Mouse (Mus musculus) CH12.LX (cell line): ENCODE measurements around the gene Mrpl58. TPM values are rescaled to one million over a fixed set of nuclear protein-coding genes. Genes with fewer than 3 reads are reported as not detected.

Experiments used
- DNase-seq: peaks from one replicate; pipeline ENCODE4 v3.0.0-alpha.2; 2013; ENCODE audit errors: extremely low read depth
- H3K27ac ChIP-seq: 2 replicates; pipeline ENCODE4 v1.5.1; 2012; ENCODE audit warnings: low read depth, mild to moderate bottlenecking, control low read depth, moderate library complexity; ENCODE audit not compliant: insufficient read depth
- H3K27me3 ChIP-seq: replicated peaks from 2 replicates; pipeline ENCODE3; 2012; ENCODE audit warnings: inconsistent platforms
- H3K36me3 ChIP-seq, 2 experiments: replicated peaks in 1 of 2; 2 replicates each; pipeline versions ENCODE3 to v1.6.1; 2012; ENCODE audit warnings: inconsistent platforms in 1 of 2, low read length in 1 of 2, mild to moderate bottlenecking in 1 of 2, mixed read lengths in 1 of 2, moderate library complexity in 1 of 2; ENCODE audit not compliant: control insufficient read depth in 1 of 2, insufficient read depth in 1 of 2
- H3K4me1 ChIP-seq, 2 experiments: 2 replicates each; pipeline ENCODE4 v1.6.1; 2012; ENCODE audit warnings: inconsistent platforms in 1 of 2, moderate library complexity in 1 of 2; ENCODE audit not compliant: insufficient read depth in 2 of 2, control insufficient read depth in 1 of 2
- H3K4me2 ChIP-seq: 2 replicates; pipeline ENCODE4 v1.6.1; 2012; ENCODE audit warnings: low read depth, mild to moderate bottlenecking, control low read depth; ENCODE audit not compliant: poor library complexity, insufficient read depth, severe bottlenecking
- H3K4me3 ChIP-seq, 3 experiments: fragments of 150-350 bp in 1 of 3; sonication (generic) in 1 of 3; replicated peaks in 1 of 3; 2 replicates each; pipeline versions ENCODE3 to v1.5.1; 2011 to 2012; ENCODE audit warnings: low read depth in 2 of 3, low read length in 2 of 3, mild to moderate bottlenecking in 2 of 3, moderate library complexity in 2 of 3, control low read depth in 1 of 3, improper control_type of control experiment in 1 of 3, inconsistent platforms in 1 of 3, mixed read lengths in 1 of 3; ENCODE audit not compliant: poor library complexity in 1 of 3
- H3K79me2 ChIP-seq: replicated peaks from 2 replicates; pipeline ENCODE4 v1.6.1; 2012; ENCODE audit warnings: mild to moderate bottlenecking, moderate library complexity; ENCODE audit not compliant: control insufficient read depth, poor library complexity, insufficient read depth, severe bottlenecking; ENCODE audit errors: extremely low read depth
- H3K9ac ChIP-seq: 2 replicates; pipeline ENCODE4 v1.6.1; 2012; ENCODE audit warnings: low read depth, mild to moderate bottlenecking, control low read depth, moderate library complexity; ENCODE audit not compliant: insufficient read depth
- H3K9me3 ChIP-seq: replicated peaks from 2 replicates; pipeline ENCODE3; 2012; ENCODE audit warnings: low read length, inconsistent platforms, mixed read lengths
- BHLHE40 ChIP-seq: IDR thresholded peaks from 2 replicates; pipeline ENCODE4 v1.6.1; 2011; ENCODE audit warnings: mild to moderate bottlenecking, low read depth, low read length, improper control_type of control experiment
- CHD1 ChIP-seq: IDR thresholded peaks from 2 replicates; pipeline ENCODE4 v1.6.1; 2012; ENCODE audit warnings: low read depth, low read length, improper control_type of control experiment, inconsistent platforms
- CHD2 ChIP-seq: IDR thresholded peaks from 2 replicates; pipeline ENCODE4 v1.6.1; 2011; ENCODE audit warnings: low read length, improper control_type of control experiment
- CTCF ChIP-seq, 2 experiments: IDR thresholded peaks in 1 of 2; conservative IDR thresholded peaks in 1 of 2; 2 replicates each; pipeline ENCODE4 v1.5.1; 2011 to 2012; ENCODE audit warnings: low read depth in 2 of 2, low read length in 2 of 2, improper control_type of control experiment in 1 of 2, inconsistent platforms in 1 of 2, mild to moderate bottlenecking in 1 of 2, moderate library complexity in 1 of 2
- E2F4 ChIP-seq: IDR thresholded peaks from 2 replicates; pipeline ENCODE4 v1.6.1; 2011; ENCODE audit warnings: low read depth, low read length, improper control_type of control experiment; ENCODE audit not compliant: insufficient replicate concordance
- ELF1 ChIP-seq: IDR thresholded peaks from 2 replicates; pipeline ENCODE4 v1.6.1; 2014; ENCODE audit warnings: low read depth, mild to moderate bottlenecking, inconsistent platforms, low read length, improper control_type of control experiment
- EP300 ChIP-seq: IDR thresholded peaks from 2 replicates; pipeline ENCODE4 v1.6.1; 2011; ENCODE audit warnings: low read length, improper control_type of control experiment
- GABPA ChIP-seq: IDR thresholded peaks from 2 replicates; pipeline ENCODE4 v1.6.1; 2012; ENCODE audit warnings: low read depth, low read length, improper control_type of control experiment, inconsistent platforms; ENCODE audit not compliant: insufficient replicate concordance
- HCFC1 ChIP-seq: IDR thresholded peaks from 2 replicates; pipeline ENCODE4 v1.6.1; 2012; ENCODE audit warnings: low read depth, mild to moderate bottlenecking, inconsistent platforms, low read length, improper control_type of control experiment
- IRF4 ChIP-seq: IDR thresholded peaks from 2 replicates; pipeline ENCODE4 v1.6.1; 2014; ENCODE audit warnings: low read depth, mild to moderate bottlenecking, inconsistent platforms, low read length, improper control_type of control experiment
- JUND ChIP-seq: conservative IDR thresholded peaks from 2 replicates; pipeline ENCODE4 v1.6.1; 2011; ENCODE audit warnings: low read depth, low read length, improper control_type of control experiment
- KAT2A ChIP-seq: IDR thresholded peaks from 2 replicates; pipeline ENCODE4 v1.6.1; 2012; ENCODE audit warnings: low read length, improper control_type of control experiment, inconsistent platforms; ENCODE audit not compliant: insufficient replicate concordance
- MAX ChIP-seq: IDR thresholded peaks from 2 replicates; pipeline ENCODE4 v1.6.1; 2011; ENCODE audit warnings: low read length, improper control_type of control experiment
- MAZ ChIP-seq: IDR thresholded peaks from 2 replicates; pipeline ENCODE4 v1.6.1; 2012; ENCODE audit warnings: low read depth, mild to moderate bottlenecking, inconsistent platforms, low read length, improper control_type of control experiment, moderate library complexity
- MEF2A ChIP-seq: IDR thresholded peaks from 2 replicates; pipeline ENCODE4 v1.6.1; 2014; ENCODE audit warnings: low read depth, mild to moderate bottlenecking, inconsistent platforms, low read length, improper control_type of control experiment, borderline replicate concordance
- MYC ChIP-seq: IDR thresholded peaks from 2 replicates; pipeline ENCODE4 v1.6.1; 2011; ENCODE audit warnings: low read depth, mild to moderate bottlenecking, improper control_type of control experiment, low read length
- NELFE ChIP-seq: IDR thresholded peaks from 2 replicates; pipeline ENCODE4 v1.6.1; 2011; ENCODE audit warnings: low read depth, low read length, improper control_type of control experiment
- NRF1 ChIP-seq: IDR thresholded peaks from 2 replicates; pipeline ENCODE4 v1.6.1; 2014; ENCODE audit warnings: low read depth, mild to moderate bottlenecking, inconsistent platforms, low read length, improper control_type of control experiment, moderate library complexity
- PAX5 ChIP-seq: IDR thresholded peaks from 2 replicates; pipeline ENCODE4 v1.6.1; 2012; ENCODE audit warnings: low read length, inconsistent platforms, mixed read lengths
- POLR2A ChIP-seq: IDR thresholded peaks from 2 replicates; pipeline ENCODE4 v1.6.1; 2011; ENCODE audit warnings: low read depth, mild to moderate bottlenecking, improper control_type of control experiment, low read length
- POLR2AphosphoS2 ChIP-seq: IDR thresholded peaks from 2 replicates; pipeline ENCODE4 v1.6.1; 2011; ENCODE audit warnings: low read depth, low read length, improper control_type of control experiment
- RAD21 ChIP-seq: IDR thresholded peaks from 2 replicates; pipeline ENCODE4 v1.6.1; 2011; ENCODE audit warnings: low read depth, mild to moderate bottlenecking, low read length, improper control_type of control experiment, moderate library complexity
- SMC3 ChIP-seq: IDR thresholded peaks from 2 replicates; pipeline ENCODE4 v1.6.1; 2011; ENCODE audit warnings: low read depth, low read length, improper control_type of control experiment
- TBP ChIP-seq: conservative IDR thresholded peaks from 2 replicates; pipeline ENCODE4 v1.6.1; 2011; ENCODE audit warnings: low read depth, low read length, improper control_type of control experiment
- ZMIZ1 ChIP-seq: IDR thresholded peaks from 2 replicates; pipeline ENCODE4 v1.6.1; 2012; ENCODE audit warnings: low read depth, mild to moderate bottlenecking, inconsistent platforms, low read length, improper control_type of control experiment
- ZNF384 ChIP-seq: IDR thresholded peaks from 2 replicates; pipeline ENCODE4 v1.6.1; 2012; ENCODE audit warnings: low read depth, low read length, improper control_type of control experiment, inconsistent platforms
- dilution Hi-C: fragments of 300-500 bp; cut with MboI; formaldehyde crosslinking; loops from 2 replicates; pipeline ENCODE4 v1.14.3; 2020; ENCODE audit warnings: low sequenced_read_pairs; ENCODE audit not compliant: extremely low pct_unique_long_range_greater_than_20kb, extremely low pct_ligation_motif_present
- in situ Hi-C: fragments of 300-500 bp; cut with MboI; formaldehyde crosslinking; loops from 3 replicates; pipeline ENCODE4 v1.14.3; 2019; ENCODE audit warnings: low sequenced_read_pairs, low pct_ligation_motif_present, low pct_unique_long_range_greater_than_20kb, mixed read lengths
- polyA plus RNA-seq: library from polyadenylated mRNA; unstranded; fragments of >175 nt; gene quantifications from 2 replicates; pipeline ENCODE4 v1.2.1, GENCODE M21; 2012; ENCODE audit warnings: low read depth; ENCODE audit not compliant: insufficient read length
- total RNA-seq, 2 experiments: library from RNA; depleted of rRNA; stranded (reverse); fragments of 300-350 nt in 1 of 2; fragments of >200 nt in 1 of 2; gene quantifications; 2 replicates each; pipeline ENCODE4 v1.2.3; 2012 to 2014

Gene Mrpl58
- total and polyA plus RNA-seq, 3 experiments = 113 to 161 (median 157) TPM

DNA sequence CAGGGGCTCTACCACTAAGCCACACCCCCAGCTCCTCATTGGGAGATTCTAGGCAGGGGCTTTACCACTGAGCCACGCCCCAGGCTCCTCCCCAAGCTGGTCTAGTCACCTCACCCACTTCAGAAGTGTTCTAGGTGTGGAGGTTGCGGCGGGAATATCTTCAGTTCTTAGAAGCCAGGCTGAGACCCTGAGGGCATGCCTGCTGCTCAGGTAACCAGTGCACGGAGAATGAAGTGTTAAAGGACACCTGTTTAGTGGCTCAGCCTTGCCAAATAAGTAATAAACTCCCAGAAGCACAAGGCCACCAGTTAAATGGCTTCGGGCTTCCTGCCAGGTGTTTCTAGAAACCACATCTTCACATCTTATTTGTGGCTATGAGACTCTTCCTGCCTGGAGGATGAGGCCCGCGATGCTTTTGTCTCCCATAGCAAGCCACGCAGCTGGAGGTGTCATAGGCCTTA, 48.3 kb downstream of the Mrpl58 start:
- TF ChIP-seq ZMIZ1 = no peak
- no peak for TF ChIP-seq ZNF384
- no peak for TF ChIP-seq BHLHE40
- TF ChIP-seq NELFE = no peak
- no peak overlapping the region for H3K27ac ChIP-seq
- no peak overlapping the region for H3K4me2 ChIP-seq
- H3K79me2 ChIP-seq = no peaks in the 10 kb centered on the region
- H3K4me1 ChIP-seq = peaks cover 3 to 25% of the 10 kb centered on the region in 2 experiments
- no peak overlapping the region for H3K4me3 ChIP-seq
- peak; percentile 39 for DNase-seq
- dilution Hi-C loops (no loop called here), in situ Hi-C loops (no loop called here)
- H3K36me3 ChIP-seq = no peaks in the 10 kb centered on the region
- peaks cover 20% of the 10 kb centered on the region for H3K9me3 ChIP-seq
- peaks cover 44% of the 10 kb centered on the region for H3K27me3 ChIP-seq
- H3K9ac ChIP-seq = no peak overlapping the region

DNA sequence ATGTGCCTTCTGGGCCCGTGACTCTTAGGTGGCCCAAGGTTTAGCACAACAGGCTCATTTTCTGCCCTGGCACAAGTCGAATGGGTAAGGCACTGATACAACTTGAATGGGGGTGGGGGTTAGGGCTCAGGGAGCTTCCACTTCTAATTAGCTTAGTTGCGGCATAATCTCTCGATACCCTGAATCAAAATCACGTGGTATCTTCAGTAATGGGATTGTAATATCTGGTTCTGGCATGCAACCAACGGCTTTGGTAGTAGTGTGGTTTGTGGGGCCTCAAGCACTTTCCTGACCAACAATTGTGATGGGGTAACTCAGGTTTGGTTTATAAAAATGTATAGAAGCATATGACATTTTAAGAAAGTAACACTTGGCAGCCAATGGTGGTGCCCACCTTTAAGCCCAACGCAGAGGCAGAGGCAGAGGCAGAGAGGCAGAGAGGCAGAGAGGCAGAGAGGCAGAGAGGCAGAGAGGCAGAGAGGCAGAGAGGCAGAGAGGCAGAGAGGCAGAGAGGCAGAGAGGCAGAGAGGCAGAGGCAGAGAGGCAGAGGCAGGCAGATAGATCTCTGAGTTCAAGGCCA, 48.8 kb downstream of the Mrpl58 start:
- TF ChIP-seq BHLHE40 = no peak
- TF ChIP-seq MEF2A = no peak
- TF ChIP-seq ELF1 = no peak
- no peak for TF ChIP-seq KAT2A
- TF ChIP-seq HCFC1 = no peak
- no peak for TF ChIP-seq NELFE
- no peak for TF ChIP-seq RAD21
- TF ChIP-seq SMC3 = no peak
- no peak for TF ChIP-seq E2F4
- H3K27me3 ChIP-seq = peaks cover 40% of the 10 kb centered on the region
- no peaks in the 10 kb centered on the region for H3K79me2 ChIP-seq
- H3K9me3 ChIP-seq = peaks cover 20% of the 10 kb centered on the region
- H3K9ac ChIP-seq = no peak overlapping the region
- no peak overlapping the region for H3K4me3 ChIP-seq
- H3K4me2 ChIP-seq = no peak overlapping the region
- dilution Hi-C loops (no loop called here), in situ Hi-C loops (no loop called here)
- DNase-seq = no peak
- no peaks in the 10 kb centered on the region for H3K36me3 ChIP-seq
- no peak overlapping the region for H3K27ac ChIP-seq
- H3K4me1 ChIP-seq = peaks cover 6 to 29% of the 10 kb centered on the region in 2 experiments

DNA sequence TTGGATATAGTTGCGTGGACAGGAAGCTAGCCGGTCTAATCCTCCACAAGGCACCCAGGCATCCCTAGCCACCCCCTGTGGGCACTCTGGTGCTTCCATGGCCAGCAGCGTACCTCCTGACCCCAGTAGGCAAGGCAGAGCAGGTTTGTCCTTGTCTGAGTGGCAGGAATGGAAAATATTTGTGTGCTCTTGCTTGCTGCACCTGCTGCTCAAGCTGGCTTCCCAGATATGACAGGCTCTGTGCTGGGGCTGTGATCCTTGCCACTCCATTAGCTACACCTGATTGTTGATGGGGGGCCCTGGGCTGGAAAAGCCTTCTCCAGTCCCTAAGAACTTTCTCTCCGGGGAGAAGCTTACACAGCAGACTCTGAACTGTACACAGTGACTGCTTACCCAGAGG, 49.8 kb downstream of the Mrpl58 start:
- H3K36me3 ChIP-seq = no peaks in the 10 kb centered on the region
- H3K4me2 ChIP-seq = no peak overlapping the region
- peaks cover 20% of the 10 kb centered on the region for H3K9me3 ChIP-seq
- H3K9ac ChIP-seq = no peak overlapping the region
- no peak for DNase-seq
- no peak overlapping the region for H3K27ac ChIP-seq
- TF ChIP-seq PAX5 = no peak
- no peak for TF ChIP-seq CHD2
- no peak for TF ChIP-seq JUND
- TF ChIP-seq IRF4 = no peak
- no peak for TF ChIP-seq SMC3
- TF ChIP-seq POLR2AphosphoS2 = no peak
- no peak for TF ChIP-seq NELFE
- no peak for TF ChIP-seq NRF1
- TF ChIP-seq MAX = no peak
- TF ChIP-seq MAZ = no peak
- no peak for TF ChIP-seq ZNF384
- TF ChIP-seq MYC = no peak
- no peak for TF ChIP-seq TBP
- no peak for TF ChIP-seq POLR2A
- TF ChIP-seq RAD21 = no peak
- TF ChIP-seq EP300 = no peak
- TF ChIP-seq GABPA = no peak
- TF ChIP-seq CTCF (conservative IDR thresholded peaks at IDR 0.05 in 1 of 2, IDR thresholded peaks at IDR 0.05 in 1 of 2; ENCODE audit: low read depth in 2 of 2, low read length in 2 of 2) = no peak
- no peak for TF ChIP-seq CHD1
- dilution Hi-C loops (no loop called here), in situ Hi-C loops (no loop called here)
- H3K27me3 ChIP-seq = peaks cover 31% of the 10 kb centered on the region
- H3K4me1 ChIP-seq = peaks cover 5 to 31% of the 10 kb centered on the region in 2 experiments; a peak in 3 of 4 replicates
- no peak overlapping the region for H3K4me3 ChIP-seq
- H3K79me2 ChIP-seq = no peaks in the 10 kb centered on the region
